Mouse (Mus musculus): ENCODE measurements around the gene Polr2l. TPM values are rescaled to one million over a fixed set of nuclear protein-coding genes. Genes with fewer than 3 reads are reported as not detected.
A peak's percentile ranks its signal among the peaks of the same experiment; 100 is the strongest.

Polr2l gene
- 74.6 and 76.1 TPM in 2 replicates for polyA plus RNA-seq (2016; fragmentation: Nextera tagmentation; extraction: Ambion mirVana)

GRCm38 (mm10) chr7:141475011-141475804 is at the start of gene Polr2l, which contains the start of gene Tspan4:
Polr2l (minus strand) TSS chr7:141475132.
Tspan4 (plus strand) TSS chr7:141475240.
- Histone ChIP-seq H3K4me2 (peak within 1 kb of the TSS; percentile 98), H3K27me3 (replicated peaks) (no peaks in the 10 kb centered on the region), H3K36me3 (peaks cover 31% of the 10 kb centered on the region), H3K9me3 (replicated peaks) (no peaks in the 10 kb centered on the region), H3K27ac (peak within 1 kb of the TSS; percentile 89), H3K4me3 (peak within 1 kb of the TSS; percentile 77), H3K4me1 (peaks cover 62% of the 10 kb centered on the region), H3K9ac (peak within 1 kb of the TSS; percentile 84)
- under 1% methylated on average over 86 of the region's 87 CpGs for WGBS (ENCODE audit: insufficient replicate concordance)
- ATAC-seq: peak; percentile 78

GRCm38 (mm10) chr7:141524271-141524670 is 49.3 kb upstream of the Polr2l start:
- Histone ChIP-seq H3K9ac (no peak overlapping the region), H3K4me3 (no peak overlapping the region), H3K27ac (no peak overlapping the region), H3K27me3 (replicated peaks) (no peaks in the 10 kb centered on the region), H3K4me1 (peaks cover 18% of the 10 kb centered on the region), H3K36me3 (peaks cover 89% of the 10 kb centered on the region), H3K4me2 (no peak overlapping the region), H3K9me3 (replicated peaks) (no peaks in the 10 kb centered on the region)
- no peak for ATAC-seq
- WGBS (ENCODE audit: insufficient replicate concordance): 84% methylated on average over 4 of the region's 4 CpGs

GRCm38 (mm10) chr7:141523007-141523406 is 48.1 kb upstream of the Polr2l start:
- Histone ChIP-seq H3K36me3 (peaks cover 87% of the 10 kb centered on the region), H3K4me2 (no peak overlapping the region), H3K27ac (no peak overlapping the region), H3K4me1 (peaks cover 22% of the 10 kb centered on the region), H3K27me3 (replicated peaks) (no peaks in the 10 kb centered on the region), H3K4me3 (no peak overlapping the region), H3K9me3 (replicated peaks) (no peaks in the 10 kb centered on the region), H3K9ac (no peak overlapping the region)
- 56% methylated on average over 4 of the region's 4 CpGs for WGBS (ENCODE audit: insufficient replicate concordance)
- ATAC-seq: no peak

GRCm38 (mm10) chr7:141519795-141520194 is 44.9 kb upstream of the Polr2l start:
- WGBS (ENCODE audit: insufficient replicate concordance): 55% methylated on average over 1 of the region's 1 CpGs
- Histone ChIP-seq H3K4me3 (no peak overlapping the region), H3K36me3 (peaks cover 92% of the 10 kb centered on the region)

GRCm38 (mm10) chr7:141518926-141519325 is 44.0 kb upstream of the Polr2l start:
- Histone ChIP-seq H3K27me3 (replicated peaks) (no peaks in the 10 kb centered on the region), H3K4me3 (no peak overlapping the region), H3K9ac (0 out of 2 replicates have a peak overlapping the region, but pooled peaks have one; percentile 18), H3K4me2 (peak overlapping the region; percentile 15), H3K9me3 (replicated peaks) (no peaks in the 10 kb centered on the region), H3K27ac (peak overlapping the region; percentile 42), H3K36me3 (peaks cover 96% of the 10 kb centered on the region), H3K4me1 (peaks cover 34% of the 10 kb centered on the region)
- 25% methylated on average over 3 of the region's 3 CpGs for WGBS (ENCODE audit: insufficient replicate concordance)
- ATAC-seq: peak; percentile 86

More at GRCm38 (mm10) chr7:141519795-141520194, 44.9 kb upstream of the Polr2l start:
- no peak for ATAC-seq
- no peak overlapping the region for H3K4me2 ChIP-seq
- H3K9ac ChIP-seq: no peak overlapping the region
- no peaks in the 10 kb centered on the region for H3K9me3 ChIP-seq (replicated peaks)
- peaks cover 34% of the 10 kb centered on the region for H3K4me1 ChIP-seq
- no peak overlapping the region for H3K27ac ChIP-seq
- no peaks in the 10 kb centered on the region for H3K27me3 ChIP-seq (replicated peaks)

GRCm38 (mm10) chr7:141518296-141518695 is 43.4 kb upstream of the Polr2l start:
- no peak overlapping the region for H3K4me3 ChIP-seq
- ATAC-seq: no peak
- no peak overlapping the region; the same call in 1 of the 2 replicates for H3K4me2 ChIP-seq
- peak overlapping the region; percentile 24 for H3K9ac ChIP-seq
- H3K36me3 ChIP-seq: peaks cover 97% of the 10 kb centered on the region
- 90% methylated on average over 5 of the region's 5 CpGs for WGBS (ENCODE audit: insufficient replicate concordance)
- no peaks in the 10 kb centered on the region for H3K27me3 ChIP-seq (replicated peaks)
- H3K4me1 ChIP-seq: peaks cover 34% of the 10 kb centered on the region
- peak overlapping the region; percentile 42 for H3K27ac ChIP-seq
- no peaks in the 10 kb centered on the region for H3K9me3 ChIP-seq (replicated peaks)

GRCm38 (mm10) chr7:141517638-141518037 is 42.7 kb upstream of the Polr2l start:
- 66% methylated on average over 4 of the region's 4 CpGs for WGBS (ENCODE audit: insufficient replicate concordance)
- no peak overlapping the region for H3K4me3 ChIP-seq
- H3K36me3 ChIP-seq: peaks cover 97% of the 10 kb centered on the region
- peaks cover 34% of the 10 kb centered on the region for H3K4me1 ChIP-seq
- no peak overlapping the region for H3K4me2 ChIP-seq
- H3K9ac ChIP-seq: no peak overlapping the region
- ATAC-seq: peak; percentile 48
- no peaks in the 10 kb centered on the region for H3K27me3 ChIP-seq (replicated peaks)
- H3K27ac ChIP-seq: peak overlapping the region; percentile 34; the same call in 1 of the 2 replicates
- H3K9me3 ChIP-seq (replicated peaks): no peaks in the 10 kb centered on the region

- no peak for ATAC-seq
- H3K9ac ChIP-seq: no peak overlapping the region
- H3K4me1 ChIP-seq: peaks cover 52% of the 10 kb centered on the region
- no peaks in the 10 kb centered on the region for H3K9me3 ChIP-seq (replicated peaks)
- 86% methylated on average over 8 of the region's 8 CpGs for WGBS (ENCODE audit: insufficient replicate concordance)
- H3K36me3 ChIP-seq: peaks cover 86% of the 10 kb centered on the region
- no peak overlapping the region for H3K4me2 ChIP-seq
- no peaks in the 10 kb centered on the region for H3K27me3 ChIP-seq (replicated peaks)
- H3K27ac ChIP-seq: no peak overlapping the region
- H3K4me3 ChIP-seq: no peak overlapping the region
Observed at GRCm38 (mm10) chr7:141510681-141511191, 35.8 kb upstream of the Polr2l start.

GRCm38 (mm10) chr7:141510196-141510595 is 35.3 kb upstream of the Polr2l start:
- Histone ChIP-seq H3K36me3 (peaks cover 83% of the 10 kb centered on the region), H3K4me3 (no peak overlapping the region), H3K9me3 (replicated peaks) (no peaks in the 10 kb centered on the region), H3K4me1 (peaks cover 55% of the 10 kb centered on the region), H3K27me3 (replicated peaks) (no peaks in the 10 kb centered on the region), H3K4me2 (no peak overlapping the region), H3K9ac (no peak overlapping the region), H3K27ac (peak overlapping the region; percentile 94; the same call in 1 of the 2 replicates)
- 86% methylated on average over 5 of the region's 5 CpGs for WGBS (ENCODE audit: insufficient replicate concordance)
- ATAC-seq: no peak

- Histone ChIP-seq H3K4me2 (peak overlapping the region; percentile 77), H3K9me3 (replicated peaks) (no peaks in the 10 kb centered on the region), H3K4me1 (peaks cover 68% of the 10 kb centered on the region), H3K27ac (peak overlapping the region; percentile 94), H3K27me3 (replicated peaks) (no peaks in the 10 kb centered on the region), H3K9ac (peak overlapping the region; percentile 84), H3K36me3 (peaks cover 71% of the 10 kb centered on the region), H3K4me3 (peak overlapping the region; percentile 71)
- ATAC-seq: peak; percentile 85
Observed at GRCm38 (mm10) chr7:141508160-141508559, 33.2 kb upstream of the Polr2l start.

- 47% methylated on average over 2 of the region's 2 CpGs for WGBS (ENCODE audit: insufficient replicate concordance)
- Histone ChIP-seq H3K9ac (peak overlapping the region; percentile 84), H3K9me3 (replicated peaks) (no peaks in the 10 kb centered on the region), H3K4me1 (peaks cover 82% of the 10 kb centered on the region), H3K36me3 (peaks cover 66% of the 10 kb centered on the region), H3K4me3 (peak overlapping the region; percentile 71), H3K27ac (peak overlapping the region; percentile 94), H3K27me3 (replicated peaks) (no peaks in the 10 kb centered on the region), H3K4me2 (peak overlapping the region; percentile 77)
- ATAC-seq: peak; percentile 68
Observed at GRCm38 (mm10) chr7:141506278-141506677, 31.3 kb upstream of the Polr2l start.

GRCm38 (mm10) chr7:141502556-141502905 is 27.6 kb upstream of the Polr2l start:
- no peak for ATAC-seq
- WGBS (ENCODE audit: insufficient replicate concordance): 90% methylated on average over 5 of the region's 5 CpGs

More at GRCm38 (mm10) chr7:141502556-141502905, 27.6 kb upstream of the Polr2l start:
- Histone ChIP-seq H3K9ac (no peak overlapping the region), H3K36me3 (peaks cover 46% of the 10 kb centered on the region), H3K4me3 (no peak overlapping the region), H3K4me2 (no peak overlapping the region), H3K27me3 (replicated peaks) (no peaks in the 10 kb centered on the region), H3K27ac (peak overlapping the region; percentile 45), H3K9me3 (replicated peaks) (no peaks in the 10 kb centered on the region), H3K4me1 (peaks cover 48% of the 10 kb centered on the region)

Data from liver, embryonic 12.5 days (tissue).